Mouse (Mus musculus): Measurements from ENCODE around the gene Ist1. TPM values are rescaled to one million over a fixed set of nuclear protein-coding genes. Genes with fewer than 3 reads are reported as not detected.

Gene Ist1
- polyA plus RNA-seq, 1 experiment from 2014 or later: 153 TPM

DNA sequence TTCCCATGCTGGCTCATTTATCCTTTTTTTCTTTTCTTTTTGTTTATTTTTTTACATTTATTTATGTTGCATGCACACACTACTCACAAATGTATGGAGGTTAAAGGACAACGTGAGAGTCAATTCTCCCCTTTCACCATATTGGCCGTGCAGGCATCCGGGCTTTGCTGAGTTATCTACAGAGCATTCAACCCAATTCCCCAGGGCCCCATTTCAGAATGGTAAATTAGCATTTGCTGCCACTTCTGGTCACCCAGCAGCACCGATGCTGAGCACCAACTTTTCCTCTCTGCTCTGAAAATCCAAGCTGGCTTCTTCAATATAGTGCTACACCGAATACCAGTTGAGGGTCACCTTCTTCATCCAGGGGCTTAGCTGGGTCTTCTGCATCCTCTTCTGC, 54.2 kb downstream of the Ist1 start:
- Histone ChIP-seq H3K9me3 (replicated peaks) (no peaks in the 10 kb centered on the region), H3K9ac (no peak overlapping the region), H3K36me3 (no peaks in the 10 kb centered on the region), H3K27me3 (no peaks in the 10 kb centered on the region; the same call in 1 of the 2 replicates), H3K4me1 (no peaks in the 10 kb centered on the region), H3K4me2 (replicated peaks) (no peak overlapping the region), H3K4me3 (replicated peaks) (no peak overlapping the region), H3K27ac (replicated peaks) (no peak overlapping the region)
- 84% methylated on average over 5 of the region's 5 CpGs for WGBS
- ATAC-seq (ENCODE audit: insufficient number of reproducible peaks, low FRiP score, low TSS enrichment, low read depth): no peak

DNA sequence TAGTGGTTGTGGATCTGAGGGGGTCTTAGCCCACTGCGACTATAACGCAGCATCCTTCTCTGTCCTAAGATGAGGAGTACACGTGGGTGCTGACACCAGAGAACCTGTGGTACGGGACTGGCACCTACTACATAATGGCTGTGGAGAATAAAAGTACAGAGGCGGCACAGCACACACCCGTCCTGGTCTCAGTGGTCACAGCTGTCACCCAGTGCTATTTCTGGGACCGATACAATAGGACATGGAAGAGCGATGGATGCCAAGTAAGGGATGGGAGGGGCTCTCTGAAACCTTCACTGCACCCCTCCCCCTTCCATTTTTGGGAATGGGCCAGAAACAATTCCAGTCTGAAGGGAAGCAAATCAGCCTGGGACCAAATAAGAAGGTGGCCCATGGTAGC, 57.9 kb downstream of the Ist1 start:
- Histone ChIP-seq H3K9me3 (replicated peaks) (no peaks in the 10 kb centered on the region), H3K4me1 (no peaks in the 10 kb centered on the region), H3K36me3 (no peaks in the 10 kb centered on the region), H3K27me3 (no peaks in the 10 kb centered on the region), H3K9ac (no peak overlapping the region), H3K4me3 (replicated peaks) (no peak overlapping the region), H3K27ac (replicated peaks) (no peak overlapping the region), H3K4me2 (replicated peaks) (no peak overlapping the region)
- no peak for ATAC-seq (ENCODE audit: insufficient number of reproducible peaks, low FRiP score, low TSS enrichment, low read depth)
- 88% methylated on average over 8 of the region's 8 CpGs for WGBS

DNA sequence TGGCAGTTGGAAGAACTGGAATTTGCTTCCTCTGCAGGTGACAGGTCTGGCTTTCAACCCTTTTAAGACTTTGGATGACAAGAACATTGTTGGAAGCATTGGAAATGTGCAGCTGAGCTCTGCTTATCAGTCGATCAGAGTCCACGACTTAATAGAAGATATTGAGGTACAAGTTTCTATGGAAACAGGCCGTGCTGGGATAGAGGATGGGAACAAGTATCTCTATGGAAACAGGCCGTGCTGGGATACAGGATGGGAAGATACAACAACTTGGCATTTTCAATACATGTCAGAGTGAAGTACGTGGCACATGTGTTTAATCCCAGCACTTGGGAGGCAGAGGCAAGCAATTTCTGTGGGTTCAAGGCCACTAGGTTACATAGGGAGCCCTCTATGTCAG, 60.6 kb downstream of the Ist1 start:
- Histone ChIP-seq H3K4me1 (no peaks in the 10 kb centered on the region), H3K9ac (no peak overlapping the region), H3K27ac (replicated peaks) (no peak overlapping the region), H3K9me3 (replicated peaks) (no peaks in the 10 kb centered on the region), H3K36me3 (no peaks in the 10 kb centered on the region), H3K4me3 (replicated peaks) (no peak overlapping the region), H3K4me2 (replicated peaks) (no peak overlapping the region), H3K27me3 (no peaks in the 10 kb centered on the region)
- no peak for ATAC-seq (ENCODE audit: insufficient number of reproducible peaks, low FRiP score, low TSS enrichment, low read depth)
- 81% methylated on average over 5 of the region's 5 CpGs for WGBS

DNA sequence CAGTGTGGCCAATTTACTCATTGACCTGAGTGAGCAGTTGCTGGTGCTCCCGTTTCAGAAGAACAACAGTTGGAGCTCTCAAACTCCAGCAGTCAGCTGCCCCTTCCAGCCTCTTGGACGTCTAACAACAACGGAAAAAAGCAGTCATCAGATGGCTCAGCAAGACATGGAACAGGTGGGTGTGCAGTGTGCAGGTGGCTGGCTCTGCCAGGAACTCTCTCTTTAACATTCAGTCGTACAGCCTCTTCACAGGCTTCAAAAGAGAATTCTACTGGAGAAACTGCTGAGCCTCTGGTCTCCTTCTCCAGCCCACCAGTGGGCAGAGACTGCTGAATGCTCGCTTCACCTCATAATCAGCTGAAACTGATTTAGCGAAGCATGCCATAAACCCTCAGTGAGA, 64.4 kb downstream of the Ist1 start:
- no peak overlapping the region for H3K9ac ChIP-seq
- no peaks in the 10 kb centered on the region for H3K4me1 ChIP-seq
- H3K9me3 ChIP-seq (replicated peaks): no peaks in the 10 kb centered on the region
- no peak overlapping the region for H3K27ac ChIP-seq (replicated peaks)
- no peaks in the 10 kb centered on the region for H3K36me3 ChIP-seq
- ATAC-seq (ENCODE audit: insufficient number of reproducible peaks, low FRiP score, low TSS enrichment, low read depth): no peak
- H3K27me3 ChIP-seq: no peaks in the 10 kb centered on the region
- no peak overlapping the region for H3K4me2 ChIP-seq (replicated peaks)
- no peak overlapping the region for H3K4me3 ChIP-seq (replicated peaks)
- WGBS: 58% methylated on average over 6 of the region's 6 CpGs

Other genes starting within 250 kb of the Ist1 start
- gene Pmfbp1, start 199.2 kb downstream of the Ist1 start, polyA plus RNA-seq (2015; fragmentation: Nextera tagmentation; extraction: Ambion mirVana): 0.07 TPM in 1 of 2 replicates, not detected in the other
- gene Dhx38, start 127.4 kb downstream of the Ist1 start, polyA plus RNA-seq (2015; fragmentation: Nextera tagmentation; extraction: Ambion mirVana): 20.9 and 22.6 TPM in 2 replicates
- 23.3 and 27.8 TPM in 2 replicates for gene Txnl4b, start 127.4 kb downstream of the Ist1 start, polyA plus RNA-seq (2015; fragmentation: Nextera tagmentation; extraction: Ambion mirVana)
- gene Hp, start 114.1 kb downstream of the Ist1 start, polyA plus RNA-seq (2015; fragmentation: Nextera tagmentation; extraction: Ambion mirVana): 6.6 and 8.2 TPM in 2 replicates
- 36.0 and 40.9 TPM in 2 replicates for gene Dhodh, start 84.6 kb downstream of the Ist1 start, polyA plus RNA-seq (2015; fragmentation: Nextera tagmentation; extraction: Ambion mirVana)
- 0.11 TPM in 1 of 2 replicates, not detected in the other for gene Pkd1l3, start 78.7 kb downstream of the Ist1 start, polyA plus RNA-seq (2015; fragmentation: Nextera tagmentation; extraction: Ambion mirVana)
- gene Zfp821, start 12.3 kb upstream of the Ist1 start, polyA plus RNA-seq (2015; fragmentation: Nextera tagmentation; extraction: Ambion mirVana): 31.0 and 33.1 TPM in 2 replicates
- gene Atxn1l, start 44.5 kb upstream of the Ist1 start, polyA plus RNA-seq (2015; fragmentation: Nextera tagmentation; extraction: Ambion mirVana): 7.1 and 7.6 TPM in 2 replicates
- gene Ap1g1, start 85.3 kb upstream of the Ist1 start, polyA plus RNA-seq (2015; fragmentation: Nextera tagmentation; extraction: Ambion mirVana): 36.4 and 38.3 TPM in 2 replicates
- gene Phlpp2, start 175.3 kb upstream of the Ist1 start, polyA plus RNA-seq (2015; fragmentation: Nextera tagmentation; extraction: Ambion mirVana): 3.3 and 3.6 TPM in 2 replicates

Measured in embryonic facial prominence, embryonic 15.5 days (tissue).